Mouse (Mus musculus): ENCODE data around the gene Ccdc85b.

DNA sequence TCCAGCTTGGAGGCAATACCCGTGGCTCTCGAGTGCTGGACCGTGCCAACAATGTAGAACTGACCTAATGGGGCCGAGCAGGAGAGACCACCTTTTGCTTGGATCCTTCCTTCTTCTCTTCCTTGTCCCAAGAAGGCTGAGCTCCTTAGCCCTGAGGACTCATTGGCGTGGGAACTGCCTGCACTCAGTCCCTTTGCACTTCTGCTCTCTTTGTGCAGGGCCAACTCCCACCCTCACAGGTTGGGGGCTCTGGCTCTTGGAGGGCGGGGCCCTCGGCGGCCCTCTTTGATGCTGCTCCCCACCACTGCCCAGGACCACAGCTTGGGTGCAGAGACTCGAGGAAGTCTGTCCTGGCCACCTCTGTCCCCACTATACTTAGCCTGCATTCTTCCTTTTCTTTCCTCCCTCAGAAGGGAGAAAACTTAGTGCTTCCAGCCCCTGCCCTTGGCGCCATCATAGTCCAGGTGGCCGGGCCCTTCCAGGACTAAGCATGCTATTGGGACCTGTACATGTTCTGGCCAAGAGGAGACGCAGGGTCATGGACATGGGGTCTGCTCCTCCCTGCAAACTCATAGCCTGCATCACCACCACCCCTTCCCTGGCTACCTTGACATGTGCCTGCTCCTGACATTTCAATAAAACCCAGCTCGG lies 30.9 kb downstream of the Ccdc85b start:
- no peak for TF ChIP-seq POLR2A (IDR thresholded peaks at IDR 0.05; ENCODE audit: control insufficient read depth in 1 of 2, insufficient read depth in 1 of 2, low read depth in 1 of 2, low read length in 2 of 2, poor library complexity in 1 of 2)
- TF ChIP-seq CTCF (IDR thresholded peaks at IDR 0.05 in 2 of 3, conservative IDR thresholded peaks at IDR 0.05 in 1 of 3; ENCODE audit: control insufficient read depth in 1 of 3, insufficient read depth in 1 of 3, low read depth in 2 of 3, low read length in 3 of 3, poor library complexity in 1 of 3, severe bottlenecking in 1 of 3): no peak
- TF ChIP-seq GATA1 (IDR thresholded peaks at IDR 0.05; ENCODE audit: low read depth, low read length): no peak
- TF ChIP-seq MAFK (IDR thresholded peaks at IDR 0.05; ENCODE audit: borderline replicate concordance, low read depth, low read length): no peak
- no peak for TF ChIP-seq USF1 (IDR thresholded peaks at IDR 0.05; ENCODE audit: low read depth, low read length)
- TF ChIP-seq MAZ (IDR thresholded peaks at IDR 0.05; ENCODE audit: low read depth, low read length): no peak
- no peak for TF ChIP-seq TCF12 (IDR thresholded peaks at IDR 0.05; ENCODE audit: low read depth, low read length)
- TF ChIP-seq E2F4 (IDR thresholded peaks at IDR 0.05; ENCODE audit: borderline replicate concordance, low read depth, low read length): no peak
- no peak for TF ChIP-seq EP300 (IDR thresholded peaks at IDR 0.05; ENCODE audit: low read depth in 1 of 2, low read length in 2 of 2)
- TF ChIP-seq MAX (IDR thresholded peaks at IDR 0.05; ENCODE audit: low read length): no peak
- TF ChIP-seq SMC3 (IDR thresholded peaks at IDR 0.05; ENCODE audit: low read depth, low read length): no peak
- no peak for TF ChIP-seq TBP (IDR thresholded peaks at IDR 0.05; ENCODE audit: low read depth, low read length)

Data from MEL (cell line).